Mouse (Mus musculus): ENCODE measurements around the gene Lrig2. TPM values are rescaled to one million over a fixed set of nuclear protein-coding genes. Genes with fewer than 3 reads are reported as not detected.

Gene Lrig2
- total RNA-seq, 2 experiments from 2014 or later = 25.6 to 30.8 TPM

Other genes with a start within 250 kb of the Lrig2 start
- gene Slc16a1, start 126.8 kb upstream of the Lrig2 start, total RNA-seq (2021) = 10 to 100 TPM; 19.2 to 26.8 TPM